Mouse (Mus musculus) heart, postnatal 0 days (tissue): ENCODE data around the gene Fam13c. TPM values are rescaled to one million over a fixed set of nuclear protein-coding genes. Genes with fewer than 3 reads are reported as not detected.
A peak's percentile ranks its signal among the peaks of the same experiment; 100 is the strongest.
"Not testable (repeated sequence)": the region's sequence is repeated elsewhere in the genome, so short reads cannot be mapped to it uniquely, and the experiment has no call there.

Source experiments
- ATAC-seq: fragments of 200-750 bp; cut with Nextera tagmentation; 2 replicates; pipeline ENCODE4 v1.8.0; 2017; ENCODE audit warnings: low read depth, moderate number of reproducible peaks, moderate library complexity; ENCODE audit not compliant: insufficient read depth
- DNase-seq: peaks from one replicate; pipeline ENCODE4 v3.0.0-alpha.2; 2016; ENCODE audit warnings: low spot score
- H3K27ac ChIP-seq: fragments of 300-500 bp; sonication (generic); 2 replicates; pipeline ENCODE4 v1.5.1; 2014; ENCODE audit warnings: low read depth, mild to moderate bottlenecking
- H3K27me3 ChIP-seq: fragments of 300-500 bp; sonication (generic); 2 replicates; pipeline ENCODE4 v1.6.1; 2014; ENCODE audit warnings: low read length, mixed read lengths; ENCODE audit not compliant: control insufficient read depth, insufficient read depth
- H3K36me3 ChIP-seq: fragments of 300-500 bp; sonication (generic); replicated peaks from 2 replicates; pipeline ENCODE4 v1.6.1; 2014; ENCODE audit warnings: low read length, mixed read lengths; ENCODE audit not compliant: control insufficient read depth, insufficient read depth
- H3K4me1 ChIP-seq: fragments of 300-500 bp; sonication (generic); 2 replicates; pipeline ENCODE4 v1.6.1; 2014; ENCODE audit warnings: antibody characterized with exemption; ENCODE audit not compliant: control insufficient read depth, insufficient read depth
- H3K4me2 ChIP-seq: fragments of 300-500 bp; sonication (generic); 2 replicates; pipeline ENCODE4 v1.6.1; 2014; ENCODE audit warnings: low read depth, mild to moderate bottlenecking, low read length, moderate library complexity
- H3K4me3 ChIP-seq: fragments of 300-500 bp; sonication (generic); 2 replicates; pipeline ENCODE4 v1.5.1; 2014; ENCODE audit warnings: low read depth, low read length
- H3K9ac ChIP-seq: fragments of 300-500 bp; sonication (generic); replicated peaks from 2 replicates; pipeline ENCODE4 v1.6.1; 2014; ENCODE audit warnings: low read depth, low read length, mixed read lengths
- H3K9me3 ChIP-seq: fragments of 300-500 bp; sonication (generic); replicated peaks from 2 replicates; pipeline ENCODE4 v1.6.1; 2016; ENCODE audit warnings: low read length; ENCODE audit not compliant: control insufficient read depth
- CTCF ChIP-seq: IDR thresholded peaks from 2 replicates; pipeline ENCODE4 v1.5.1; 2016; ENCODE audit warnings: antibody characterized with exemption, control low read depth, low read depth
- EP300 ChIP-seq: IDR thresholded peaks from 2 replicates; pipeline ENCODE4 v1.6.1; 2016; ENCODE audit warnings: antibody characterized with exemption, low read depth
- WGBS: fragments of 180-500 bp; shearing (Covaris S2); extraction: QIAGEN DNeasy Blood & Tissue Kit; methylation state at CpG from one replicate; pipeline ENCODE4 v1.1.7; 2014; 5-methylcytosine and 5-hydroxymethylcytosine counted together
- polyA plus RNA-seq: library from polyadenylated mRNA; unstranded; fragments of >200 nt; fragmentation: Nextera tagmentation; extraction: Ambion mirVana; gene quantifications from 2 replicates; pipeline ENCODE4 v1.2.1, GENCODE M21; 2015
- total RNA-seq: library from RNA; depleted of rRNA; stranded (reverse); fragments of >200 nt; gene quantifications from 2 replicates; pipeline ENCODE4 v1.2.3, GENCODE M21; 2014; ENCODE audit warnings: low replicate concordance

Fam13c gene
- total and polyA plus RNA-seq, 2 experiments from 2014 or later, result 0.19 to 7.8 TPM

- Histone ChIP-seq H3K4me3 (no peak overlapping the region), H3K4me2 (no peak overlapping the region), H3K9ac (no peak overlapping the region), H3K27ac (no peak overlapping the region), H3K4me1 (no peaks in the 10 kb centered on the region), H3K27me3 (no peaks in the 10 kb centered on the region), H3K36me3 (no peaks in the 10 kb centered on the region), H3K9me3 (no peaks in the 10 kb centered on the region)
- ATAC-seq, result no peak
- TF ChIP-seq CTCF, result no peak
- TF ChIP-seq EP300, result no peak
- 69% methylated on average over 3 of the region's 3 CpGs for WGBS
- no peak for DNase-seq
These were observed 6.9 kb upstream of the Fam13c start for GRCm38 (mm10) chr10:70433334-70433733.

GRCm38 (mm10) chr10:70433736-70434135, 6.5 kb upstream of the Fam13c start:
- H3K4me2 ChIP-seq, H3K27ac ChIP-seq, H3K9ac ChIP-seq, H3K9me3 ChIP-seq, H3K36me3 ChIP-seq, H3K4me1 ChIP-seq, H3K27me3 ChIP-seq, DNase-seq, H3K4me3 ChIP-seq, ATAC-seq: not testable (repeated sequence)
- WGBS, result 88% methylated on average over 5 of the region's 5 CpGs

DNA sequence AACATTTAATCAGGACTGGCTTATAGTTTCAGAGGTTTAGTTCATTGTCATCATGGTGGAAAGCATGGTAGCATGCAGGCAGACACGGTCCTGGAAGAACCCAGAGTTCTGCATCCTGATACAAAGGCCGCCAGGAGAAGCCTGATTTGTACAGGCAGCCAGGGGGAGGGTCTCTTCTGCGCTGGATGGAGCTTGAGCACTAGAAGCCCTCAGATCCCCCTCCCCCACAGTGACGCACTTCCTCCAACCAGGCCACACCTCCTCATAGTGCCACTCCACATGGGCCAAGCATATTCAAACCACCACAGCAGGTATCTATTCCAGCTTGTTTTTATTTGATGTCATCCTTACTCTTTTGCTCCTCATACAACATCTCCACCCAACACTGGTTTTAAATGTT, 3.6 kb upstream of the Fam13c start:
- no peak overlapping the region for H3K4me3 ChIP-seq
- H3K9ac ChIP-seq, result no peak overlapping the region
- H3K36me3 ChIP-seq, result no peaks in the 10 kb centered on the region
- ATAC-seq, result no peak
- H3K4me2 ChIP-seq, result no peak overlapping the region
- H3K9me3 ChIP-seq, result no peaks in the 10 kb centered on the region
- H3K27ac ChIP-seq, result peak overlapping the region; percentile 47; the same call in 1 of the 2 replicates
- DNase-seq, result no peak
- H3K4me1 ChIP-seq, result no peaks in the 10 kb centered on the region
- TF ChIP-seq CTCF (no peak), EP300 (no peak)
- H3K27me3 ChIP-seq, result no peaks in the 10 kb centered on the region
- 82% methylated on average over 4 of the region's 4 CpGs for WGBS

DNA sequence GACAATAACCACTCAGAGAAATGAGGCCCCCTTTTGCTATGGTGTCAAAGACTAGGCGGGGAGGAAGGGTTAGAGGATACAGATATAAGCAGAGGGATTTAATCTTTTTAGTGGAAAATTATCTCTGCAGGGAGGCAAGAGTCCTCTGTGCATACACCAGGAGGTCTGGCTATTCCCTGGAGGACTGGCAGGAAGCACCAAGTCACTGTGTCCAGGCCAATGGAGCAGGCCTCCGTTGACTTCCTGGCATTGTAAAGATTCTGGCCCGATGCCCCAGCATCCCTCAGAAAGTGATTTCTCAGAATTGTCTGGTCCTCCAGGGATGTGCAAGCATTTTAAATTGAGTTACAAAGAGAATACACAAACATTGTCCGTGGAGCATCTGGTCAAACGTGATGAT, 3.0 kb upstream of the Fam13c start:
- no peaks in the 10 kb centered on the region for H3K27me3 ChIP-seq
- peak; percentile 64 for DNase-seq
- H3K4me2 ChIP-seq, result no peak overlapping the region
- H3K4me1 ChIP-seq, result no peaks in the 10 kb centered on the region
- peak overlapping the region; percentile 47; the same call in 1 of the 2 replicates for H3K27ac ChIP-seq
- no peaks in the 10 kb centered on the region for H3K36me3 ChIP-seq
- H3K9me3 ChIP-seq, result no peaks in the 10 kb centered on the region
- WGBS, result 52% methylated on average over 5 of the region's 5 CpGs
- no peak for TF ChIP-seq CTCF
- no peak; the same call in 1 of the 2 replicates for TF ChIP-seq EP300
- no peak overlapping the region for H3K9ac ChIP-seq
- peak; percentile 73 for ATAC-seq
- no peak overlapping the region for H3K4me3 ChIP-seq

DNA sequence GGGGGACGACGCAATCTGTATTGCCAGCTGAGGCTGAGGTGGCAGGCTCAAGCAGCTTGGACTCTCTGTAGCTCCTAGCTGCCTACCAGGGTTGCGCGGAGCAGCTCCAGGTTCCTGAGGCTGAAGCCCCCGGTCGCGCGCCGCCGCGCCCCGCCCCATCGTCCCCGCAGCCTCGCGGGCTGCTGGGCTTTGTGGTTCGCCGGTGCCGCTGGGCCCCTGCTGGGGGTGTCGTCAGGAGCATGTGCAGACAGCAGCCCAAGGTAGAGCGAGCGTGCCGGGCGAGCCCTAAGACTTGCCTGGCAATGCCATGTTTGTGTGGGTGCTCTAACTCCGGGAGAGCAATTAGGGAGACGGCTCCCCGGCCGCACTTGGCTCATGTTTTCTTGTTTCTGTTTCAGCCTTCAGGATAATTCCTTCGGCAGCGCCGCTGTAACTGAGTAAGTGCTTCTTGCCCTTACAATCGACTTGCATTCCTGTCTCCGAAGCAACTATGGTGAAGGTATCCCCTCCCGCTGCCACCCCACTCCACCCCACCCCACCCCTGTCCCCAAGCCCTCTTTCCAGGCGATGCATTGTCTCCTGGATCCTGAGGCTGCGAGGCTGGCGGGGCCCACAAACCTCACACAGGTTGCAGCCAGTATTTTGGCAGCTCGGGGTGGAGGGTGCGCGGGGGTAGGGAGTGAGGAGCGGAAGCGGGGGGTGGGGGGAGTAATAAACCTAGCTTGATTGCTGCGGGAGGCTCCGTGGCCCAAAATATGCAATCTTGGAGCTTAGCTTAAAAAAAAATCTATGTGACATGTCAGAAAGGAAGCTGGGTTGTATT, 569 bp downstream of the Fam13c start:
- ATAC-seq (peak; percentile 72), DNase-seq (peak; percentile 21)
- Histone ChIP-seq H3K4me2 (peak overlapping the region; percentile 87), H3K36me3 (no peaks in the 10 kb centered on the region), H3K4me1 (no peaks in the 10 kb centered on the region), H3K9ac (peak overlapping the region; percentile 72), H3K27ac (peak overlapping the region; percentile 90), H3K4me3 (peak overlapping the region; percentile 73), H3K9me3 (no peaks in the 10 kb centered on the region), H3K27me3 (no peaks in the 10 kb centered on the region)
- no peak for TF ChIP-seq EP300
- no peak for TF ChIP-seq CTCF
- under 1% methylated on average over 44 of the region's 44 CpGs for WGBS

GRCm38 (mm10) chr10:70442156-70442555, 1.9 kb downstream of the Fam13c start:
- Histone ChIP-seq H3K4me2 (peak overlapping the region; percentile 87), H3K27me3 (no peaks in the 10 kb centered on the region), H3K27ac (no peak overlapping the region), H3K9me3 (no peaks in the 10 kb centered on the region), H3K4me3 (peak overlapping the region; percentile 73), H3K36me3 (no peaks in the 10 kb centered on the region), H3K9ac (peak overlapping the region; percentile 72; the same call in 1 of the 2 replicates), H3K4me1 (no peaks in the 10 kb centered on the region)
- ATAC-seq (no peak), DNase-seq (no peak)
- no peak for TF ChIP-seq EP300
- TF ChIP-seq CTCF, result no peak
- WGBS, result 83% methylated on average over 2 of the region's 2 CpGs
